In genomic region chr1:52749978-52750377, GRCm38 (mm10) we compare ENCODE assay signal across 28 mouse cellular contexts. TPM values are rescaled to one million over a fixed set of nuclear protein-coding genes. Genes with fewer than 3 reads are reported as not detected.
DNase-seq lines count a peak whose midpoint lies in the region; ATAC-seq and TF ChIP-seq lines count a peak whose summit lies in the region.
"Had no signal": no experiment of that assay in that cellular context is flagged by ENCODE, and none has a peak within 500 bp of the region (broad histone marks: within the 10 kb centered on the region; RNA-seq: fewer than 3 reads in every experiment).

No protein-coding gene starts in this region.

- DNase-seq in liver, adult 2 months (ENCODE audit: extremely low read depth, low read depth, low spot score): peak; percentile 97
- no peak for DNase-seq in embryo, embryonic 10.5 days (ENCODE audit: low spot score)
- DNase-seq in cerebellum, adult 11 months: no peak
- DNase-seq: adrenal gland, adult 2 months; cerebellum, adult 11-12 months; cerebellum, postnatal 10 days; heart, postnatal 4 days; lung, embryonic 14.5 days; lung, postnatal 4 days; thymus, adult 2 months; thymus, postnatal 4 days had no signal

- H3K4me1 ChIP-seq in kidney, embryonic 16.5 days (ENCODE audit: insufficient read depth, low read length): no peaks in the 10 kb centered on the region
- no peaks in the 10 kb centered on the region for H3K4me1 ChIP-seq in kidney, embryonic 15.5 days
- no peaks in the 10 kb centered on the region for H3K4me1 ChIP-seq in intestine, embryonic 15.5 days (replicated peaks)
- peaks cover 5% of the 10 kb centered on the region; the same call in 1 of the 2 replicates for H3K4me1 ChIP-seq in liver, adult 2 months (ENCODE audit: control insufficient read depth, insufficient read depth, low read length)
- no peaks in the 10 kb centered on the region for H3K4me1 ChIP-seq in liver, embryonic 16.5 days (ENCODE audit: control insufficient read depth, low read depth, low read length)
- no peaks in the 10 kb centered on the region for H3K4me1 ChIP-seq in midbrain, embryonic 13.5 days (replicated peaks)
- H3K4me1 ChIP-seq: embryonic facial prominence, embryonic 13.5 days; forebrain, embryonic 13.5 days; limb, embryonic 12.5 days; neural tube, embryonic 13.5 days had no signal

- no peaks in the 10 kb centered on the region for H3K79me2 ChIP-seq in liver, adult 2 months (ENCODE audit: control insufficient read depth, insufficient read depth, low read length)

- no peaks in the 10 kb centered on the region for H3K9me3 ChIP-seq in kidney, embryonic 16.5 days (ENCODE audit: low read length)
- H3K9me3 ChIP-seq in kidney, embryonic 15.5 days (replicated peaks): no peaks in the 10 kb centered on the region
- H3K9me3 ChIP-seq in intestine, embryonic 15.5 days: no peaks in the 10 kb centered on the region
- H3K9me3 ChIP-seq in liver, embryonic 16.5 days (replicated peaks; ENCODE audit: control insufficient read depth, low read length): no peaks in the 10 kb centered on the region
- H3K9me3 ChIP-seq in midbrain, embryonic 13.5 days: no peaks in the 10 kb centered on the region
- H3K9me3 ChIP-seq: embryonic facial prominence, embryonic 13.5 days; forebrain, embryonic 13.5 days; G1E; heart, embryonic 10.5 days; limb, embryonic 12.5 days; neural tube, embryonic 13.5 days had no signal

- no peak overlapping the region for H3K4me3 ChIP-seq in kidney, embryonic 16.5 days (ENCODE audit: low read length)
- no peak overlapping the region for H3K4me3 ChIP-seq in kidney, embryonic 15.5 days (replicated peaks)
- H3K4me3 ChIP-seq in intestine, embryonic 15.5 days (replicated peaks): no peak overlapping the region
- H3K4me3 ChIP-seq in liver, adult 2 months (ENCODE audit: insufficient read depth, low read depth, low read length): no peak overlapping the region
- no peak overlapping the region for H3K4me3 ChIP-seq in liver, embryonic 16.5 days (ENCODE audit: low read depth, low read length)
- H3K4me3 ChIP-seq in midbrain, embryonic 13.5 days (replicated peaks): no peak overlapping the region
- H3K4me3 ChIP-seq: embryonic facial prominence, embryonic 13.5 days; forebrain, embryonic 13.5 days; heart, embryonic 10.5 days; limb, embryonic 12.5 days; myocyte; neural tube, embryonic 13.5 days had no signal

- no peak overlapping the region for H3K4me2 ChIP-seq in kidney, embryonic 16.5 days (replicated peaks; ENCODE audit: low read depth, low read length)
- no peak overlapping the region for H3K4me2 ChIP-seq in kidney, embryonic 15.5 days
- H3K4me2 ChIP-seq in intestine, embryonic 15.5 days (replicated peaks): no peak overlapping the region
- no peak overlapping the region for H3K4me2 ChIP-seq in liver, embryonic 16.5 days (ENCODE audit: low read depth, low read length)
- H3K4me2 ChIP-seq in midbrain, embryonic 13.5 days (replicated peaks): no peak overlapping the region
- H3K4me2 ChIP-seq: embryonic facial prominence, embryonic 13.5 days; forebrain, embryonic 13.5 days; hindbrain, embryonic 14.5 days; limb, embryonic 12.5 days; lung, embryonic 14.5 days; neural tube, embryonic 13.5 days had no signal

- no peak overlapping the region for H3K27ac ChIP-seq in kidney, embryonic 16.5 days (ENCODE audit: low read length)
- H3K27ac ChIP-seq in kidney, embryonic 15.5 days: no peak overlapping the region
- no peak overlapping the region for H3K27ac ChIP-seq in intestine, embryonic 15.5 days
- H3K27ac ChIP-seq in liver, adult 2 months (replicated peaks; ENCODE audit: insufficient read depth, low read depth, low read length): peak overlapping the region; percentile 70
- no peak overlapping the region for H3K27ac ChIP-seq in liver, embryonic 16.5 days (ENCODE audit: low read length)
- H3K27ac ChIP-seq in midbrain, embryonic 13.5 days: no peak overlapping the region
- H3K27ac ChIP-seq: embryonic facial prominence, embryonic 13.5 days; forebrain, embryonic 13.5 days; heart, embryonic 10.5 days; hindbrain, embryonic 14.5 days; limb, embryonic 12.5 days; neural tube, embryonic 13.5 days had no signal

- no peak for TF ChIP-seq POLR2A in liver, adult 2 months (IDR thresholded peaks at IDR 0.05; ENCODE audit: extremely low read depth, insufficient read depth, low read length)

- no peaks in the 10 kb centered on the region for H3K27me3 ChIP-seq in kidney, embryonic 16.5 days (ENCODE audit: insufficient read depth, low read length)
- no peaks in the 10 kb centered on the region for H3K27me3 ChIP-seq in kidney, embryonic 15.5 days
- no peaks in the 10 kb centered on the region for H3K27me3 ChIP-seq in intestine, embryonic 15.5 days (replicated peaks)
- H3K27me3 ChIP-seq in liver, adult 2 months (ENCODE audit: control insufficient read depth, insufficient read depth, low read length): no peaks in the 10 kb centered on the region
- no peaks in the 10 kb centered on the region for H3K27me3 ChIP-seq in liver, embryonic 16.5 days (ENCODE audit: control insufficient read depth, insufficient read depth, low read depth, low read length)
- H3K27me3 ChIP-seq in midbrain, embryonic 13.5 days: no peaks in the 10 kb centered on the region
- H3K27me3 ChIP-seq: CH12.LX; embryonic facial prominence, embryonic 13.5 days; forebrain, embryonic 13.5 days; limb, embryonic 12.5 days; neural tube, embryonic 13.5 days; Patski had no signal

- peak; percentile 51 for ATAC-seq in kidney, embryonic 16.5 days (ENCODE audit: low FRiP score, low TSS enrichment)
- no peak for ATAC-seq in kidney, embryonic 15.5 days (replicated peaks; ENCODE audit: low FRiP score)
- peak; percentile 90 for ATAC-seq in intestine, embryonic 15.5 days
- peak; percentile 96 for ATAC-seq in liver, embryonic 16.5 days (ENCODE audit: low read depth)
- no peak for ATAC-seq in midbrain, embryonic 13.5 days
- ATAC-seq: forebrain, embryonic 13.5 days; inflammation-experienced regulatory T-cells, adult 6 months; midbrain, embryonic 16.5 days; Patski had no signal

- WGBS in kidney, embryonic 16.5 days: 92% methylated on average over 1 of the region's 1 CpGs
- 87% methylated on average over 1 of the region's 1 CpGs for WGBS in kidney, embryonic 15.5 days
- 91% methylated on average over 1 of the region's 1 CpGs for WGBS in intestine, embryonic 15.5 days
- 79% methylated on average over 1 of the region's 1 CpGs for WGBS in liver, adult 2 months
- 52% methylated on average over 1 of the region's 1 CpGs for WGBS in liver, embryonic 16.5 days (ENCODE audit: insufficient replicate concordance)
- 90% methylated on average over 1 of the region's 1 CpGs for WGBS in midbrain, embryonic 13.5 days

- H3K36me3 ChIP-seq in kidney, embryonic 16.5 days (ENCODE audit: insufficient read depth, low read length): no peaks in the 10 kb centered on the region
- H3K36me3 ChIP-seq in kidney, embryonic 15.5 days: no peaks in the 10 kb centered on the region
- no peaks in the 10 kb centered on the region for H3K36me3 ChIP-seq in intestine, embryonic 15.5 days
- no peaks in the 10 kb centered on the region for H3K36me3 ChIP-seq in liver, adult 2 months (ENCODE audit: control insufficient read depth, insufficient read depth, low read length)
- H3K36me3 ChIP-seq in liver, embryonic 16.5 days (ENCODE audit: control insufficient read depth, insufficient read depth): no peaks in the 10 kb centered on the region
- no peaks in the 10 kb centered on the region for H3K36me3 ChIP-seq in midbrain, embryonic 13.5 days
- H3K36me3 ChIP-seq: embryonic facial prominence, embryonic 13.5 days; G1E; heart, embryonic 10.5 days; limb, embryonic 12.5 days; neural tube, embryonic 13.5 days had no signal

- H3K9ac ChIP-seq in kidney, embryonic 16.5 days (replicated peaks; ENCODE audit: low read length): no peak overlapping the region
- H3K9ac ChIP-seq in kidney, embryonic 15.5 days: no peak overlapping the region
- H3K9ac ChIP-seq in intestine, embryonic 15.5 days: no peak overlapping the region
- no peak overlapping the region for H3K9ac ChIP-seq in liver, adult 2 months (ENCODE audit: low read depth, low read length)
- H3K9ac ChIP-seq in liver, embryonic 16.5 days (ENCODE audit: low read depth, low read length): no peak overlapping the region
- H3K9ac ChIP-seq in midbrain, embryonic 13.5 days (replicated peaks): no peak overlapping the region
- H3K9ac ChIP-seq: embryonic facial prominence, embryonic 13.5 days; forebrain, embryonic 13.5 days; hindbrain, embryonic 14.5 days; limb, embryonic 12.5 days; lung, embryonic 14.5 days; neural tube, embryonic 13.5 days had no signal

- TF ChIP-seq CTCF in liver, adult 2 months (IDR thresholded peaks at IDR 0.05; ENCODE audit: low read depth, low read length): no peak

RNA-seq across cellular contexts. Expression of gene Mfsd6, which starts 22.7 kb away (rescaled TPM):
- 2.7 and 3.6 TPM in 2 replicates for polyA plus RNA-seq in kidney, embryonic 16.5 days (2015; fragmentation: Nextera tagmentation; extraction: Ambion mirVana)
- polyA plus RNA-seq in kidney, embryonic 15.5 days (2015; fragmentation: Nextera tagmentation; extraction: Ambion mirVana): 3.0 and 3.1 TPM in 2 replicates
- polyA plus RNA-seq in intestine, embryonic 15.5 days (2015; fragmentation: Nextera tagmentation; extraction: Ambion mirVana): 3.1 and 4.4 TPM in 2 replicates
- total RNA-seq in liver, adult 2 months (2014; rRNA removed): 5.1 and 5.8 TPM in 2 replicates
- 2.9 and 3.7 TPM in 2 replicates for polyA plus RNA-seq in liver, adult 2 months (2012; rRNA removed)
- polyA plus RNA-seq in liver, embryonic 16.5 days (2015; fragmentation: Nextera tagmentation; extraction: Ambion mirVana): 0.49 and 0.61 TPM in 2 replicates
- 7.0 and 8.1 TPM in 2 replicates for polyA plus RNA-seq in midbrain, embryonic 13.5 days (2015; fragmentation: Nextera tagmentation; extraction: Ambion mirVana)

Comparison
In these comparisons a context has a peak if more than half of its experiments do, and no peak if none do; other contexts are left out.
1. ATAC-seq: peak in kidney, embryonic 16.5 days (single experiment), intestine, embryonic 15.5 days (single experiment) and liver, embryonic 16.5 days (single experiment); none in kidney, embryonic 15.5 days (single experiment) and midbrain, embryonic 13.5 days (single experiment).